Mouse (Mus musculus) intestine, embryonic 15.5 days (tissue): ENCODE measurements around the gene Gpx4. TPM values are rescaled to one million over a fixed set of nuclear protein-coding genes. Genes with fewer than 3 reads are reported as not detected.

Experiments
- ATAC-seq: fragments of 200-750 bp; cut with Nextera tagmentation; 2 replicates; pipeline ENCODE4 v1.8.0; 2017; ENCODE audit warnings: moderate TSS enrichment, moderate library complexity
- H3K27ac ChIP-seq: fragments of 300-500 bp; sonication (generic); 2 replicates; pipeline ENCODE4 v1.5.1; 2015; ENCODE audit warnings: mild to moderate bottlenecking, inconsistent platforms
- H3K27me3 ChIP-seq: fragments of 300-500 bp; sonication (generic); replicated peaks from 2 replicates; pipeline ENCODE4 v1.6.1; 2015; ENCODE audit warnings: inconsistent platforms
- H3K36me3 ChIP-seq: fragments of 300-500 bp; sonication (generic); 2 replicates; pipeline ENCODE4 v1.6.1; 2015; ENCODE audit warnings: inconsistent platforms
- H3K4me1 ChIP-seq: fragments of 300-500 bp; sonication (generic); replicated peaks from 2 replicates; pipeline ENCODE4 v1.6.1; 2015; ENCODE audit warnings: inconsistent platforms
- H3K4me2 ChIP-seq: fragments of 300-500 bp; sonication (generic); replicated peaks from 2 replicates; pipeline ENCODE4 v1.6.1; 2015; ENCODE audit warnings: mild to moderate bottlenecking, inconsistent platforms
- H3K4me3 ChIP-seq: fragments of 300-500 bp; sonication (generic); replicated peaks from 2 replicates; pipeline ENCODE4 v1.5.1; 2015; ENCODE audit warnings: inconsistent platforms
- H3K9ac ChIP-seq: fragments of 300-500 bp; sonication (generic); 2 replicates; pipeline ENCODE4 v1.6.1; 2015; ENCODE audit warnings: inconsistent platforms
- H3K9me3 ChIP-seq: fragments of 300-500 bp; sonication (generic); 2 replicates; pipeline ENCODE4 v1.6.1; 2016; ENCODE audit warnings: inconsistent platforms
- WGBS: fragments of 180-500 bp; shearing (Covaris S2); methylation state at CpG from one replicate; pipeline ENCODE4 v1.1.7; 2015; 5-methylcytosine and 5-hydroxymethylcytosine counted together
- polyA plus RNA-seq: library from polyadenylated mRNA; unstranded; fragments of >200 nt; fragmentation: Nextera tagmentation; extraction: Ambion mirVana; gene quantifications from 2 replicates; pipeline ENCODE4 v1.2.1, GENCODE M21; 2015

Gene Gpx4
- polyA plus RNA-seq, 1 experiment from 2014 or later = 712 TPM

- Histone ChIP-seq H3K9ac (no peak overlapping the region), H3K9me3 (no peaks in the 10 kb centered on the region), H3K36me3 (no peaks in the 10 kb centered on the region), H3K4me2 (no peak overlapping the region), H3K4me3 (peak overlapping the region; percentile 12; the same call in 1 of the 2 replicates), H3K27ac (no peak overlapping the region), H3K4me1 (peaks cover 18% of the 10 kb centered on the region), H3K27me3 (peaks cover 28% of the 10 kb centered on the region)
- ATAC-seq = no peak
- 84% methylated on average over 10 of the region's 10 CpGs for WGBS
Measured at GRCm38 (mm10) chr10:80016931-80017330, 30.0 kb upstream of the Gpx4 start.

DNA sequence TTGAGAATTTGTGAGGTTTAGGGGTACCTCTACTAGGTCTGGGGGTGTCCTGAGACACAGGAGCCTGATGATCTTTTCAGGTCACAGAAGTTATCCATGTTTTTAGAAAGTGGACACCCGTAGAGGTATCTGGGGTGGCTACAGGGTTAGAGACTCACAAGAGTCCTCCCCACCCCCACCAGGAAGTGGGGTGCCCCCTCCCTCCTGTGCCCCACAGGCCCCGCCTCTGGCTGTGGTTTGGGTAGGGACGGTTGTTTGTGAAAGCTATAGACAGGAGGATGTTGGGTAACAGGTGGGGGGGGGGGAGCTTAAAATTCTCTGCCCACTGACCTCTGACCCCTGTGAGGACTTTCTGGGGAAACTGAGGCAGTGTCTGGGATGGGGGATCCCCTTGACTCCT, 29.6 kb upstream of the Gpx4 start:
- Histone ChIP-seq H3K4me3 (no peak overlapping the region), H3K27me3 (peaks cover 28% of the 10 kb centered on the region), H3K27ac (no peak overlapping the region), H3K36me3 (no peaks in the 10 kb centered on the region), H3K4me1 (peaks cover 18% of the 10 kb centered on the region), H3K9ac (no peak overlapping the region), H3K9me3 (no peaks in the 10 kb centered on the region), H3K4me2 (no peak overlapping the region)
- 57% methylated on average over 3 of the region's 3 CpGs for WGBS
- ATAC-seq = no peak

GRCm38 (mm10) chr10:80017771-80018170, 29.2 kb upstream of the Gpx4 start:
- 0 out of 2 replicates have a peak overlapping the region, but pooled peaks have one; percentile 13 for H3K27ac ChIP-seq
- no peak overlapping the region for H3K4me3 ChIP-seq
- WGBS = 81% methylated on average over 14 of the region's 14 CpGs
- no peaks in the 10 kb centered on the region for H3K36me3 ChIP-seq
- peaks cover 18% of the 10 kb centered on the region for H3K4me1 ChIP-seq
- no peak overlapping the region for H3K9ac ChIP-seq
- ATAC-seq = no peak
- no peak overlapping the region; the same call in 1 of the 2 replicates for H3K4me2 ChIP-seq
- H3K27me3 ChIP-seq = peaks cover 27% of the 10 kb centered on the region
- H3K9me3 ChIP-seq = no peaks in the 10 kb centered on the region

DNA sequence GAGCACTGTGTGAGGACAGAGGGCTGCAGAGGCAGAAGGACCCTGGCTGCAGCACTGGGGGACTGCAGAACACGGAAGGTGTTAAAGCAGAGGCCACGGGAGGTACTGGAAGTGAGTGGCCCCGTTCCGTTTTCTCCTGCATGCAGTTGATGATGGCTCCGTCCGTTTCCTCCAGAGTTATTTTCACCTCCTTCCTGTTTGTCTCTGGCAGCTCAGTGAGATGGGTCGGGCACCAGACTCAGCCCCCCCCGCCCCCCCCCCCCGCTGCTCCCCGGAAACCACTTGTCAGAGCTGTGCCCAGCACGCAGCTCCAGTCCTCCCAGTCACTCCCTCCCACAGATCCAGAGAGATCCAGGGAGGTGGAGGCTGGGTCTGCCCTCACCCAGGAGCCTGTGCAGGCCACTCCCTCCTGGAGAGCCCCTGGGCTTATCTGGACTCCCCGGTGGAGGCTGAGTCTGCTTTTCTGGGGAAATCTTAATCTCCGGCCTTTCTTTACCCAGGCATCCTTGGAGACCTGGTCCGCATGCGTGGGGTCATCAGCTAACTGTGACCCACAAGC, 28.1 kb upstream of the Gpx4 start:
- H3K4me2 ChIP-seq = peak overlapping the region; percentile 53
- H3K4me1 ChIP-seq = peaks cover 18% of the 10 kb centered on the region
- H3K4me3 ChIP-seq = peak overlapping the region; percentile 12; the same call in 1 of the 2 replicates
- peak overlapping the region; percentile 36; the same call in 1 of the 2 replicates for H3K9ac ChIP-seq
- WGBS = 2% methylated on average over 15 of the region's 15 CpGs
- no peaks in the 10 kb centered on the region for H3K36me3 ChIP-seq
- H3K27me3 ChIP-seq = peaks cover 17% of the 10 kb centered on the region
- no peak overlapping the region for H3K27ac ChIP-seq
- H3K9me3 ChIP-seq = no peaks in the 10 kb centered on the region
- ATAC-seq = peak; percentile 78

DNA sequence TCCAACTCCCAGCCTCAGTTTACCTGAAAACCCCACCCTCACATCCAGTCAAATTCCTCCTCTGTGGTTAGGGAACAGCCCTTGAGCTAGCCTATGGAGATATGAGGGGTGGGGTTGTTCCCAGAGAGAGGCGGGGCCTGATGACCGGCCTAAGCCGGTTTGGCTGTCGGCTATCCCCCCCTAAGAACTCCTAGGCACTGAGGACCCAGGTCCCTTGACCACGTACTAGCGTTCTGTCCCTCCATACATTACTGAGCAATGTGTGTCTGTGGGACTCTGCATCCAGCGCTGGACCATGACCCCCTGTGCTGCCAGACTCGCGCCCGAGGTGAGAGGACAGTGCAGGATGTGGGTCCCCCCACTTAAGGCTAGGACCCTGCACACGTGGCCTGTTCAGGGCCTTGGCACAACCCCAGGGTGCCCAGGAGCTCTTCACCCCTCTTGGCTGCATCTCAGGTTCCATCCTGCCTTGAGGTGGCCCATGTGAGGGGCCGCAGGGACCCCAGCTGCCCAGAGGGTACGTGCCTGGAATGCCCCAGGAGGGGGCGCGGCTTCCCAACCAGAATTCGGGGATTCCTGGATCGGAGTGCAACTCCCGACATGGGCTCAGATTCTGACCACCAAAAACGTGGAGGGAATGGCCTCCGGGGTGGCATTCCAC, 27.4 kb upstream of the Gpx4 start:
- H3K4me2 ChIP-seq = peak overlapping the region; percentile 53
- peak overlapping the region; percentile 43 for H3K9ac ChIP-seq
- peak; percentile 60 for ATAC-seq
- peak overlapping the region; percentile 40; the same call in 1 of the 2 replicates for H3K27ac ChIP-seq
- peak overlapping the region; percentile 28 for H3K4me3 ChIP-seq
- H3K4me1 ChIP-seq = peaks cover 21% of the 10 kb centered on the region
- H3K27me3 ChIP-seq = peaks cover 9% of the 10 kb centered on the region
- H3K9me3 ChIP-seq = no peaks in the 10 kb centered on the region
- WGBS = 19% methylated on average over 20 of the region's 20 CpGs
- H3K36me3 ChIP-seq = no peaks in the 10 kb centered on the region

DNA sequence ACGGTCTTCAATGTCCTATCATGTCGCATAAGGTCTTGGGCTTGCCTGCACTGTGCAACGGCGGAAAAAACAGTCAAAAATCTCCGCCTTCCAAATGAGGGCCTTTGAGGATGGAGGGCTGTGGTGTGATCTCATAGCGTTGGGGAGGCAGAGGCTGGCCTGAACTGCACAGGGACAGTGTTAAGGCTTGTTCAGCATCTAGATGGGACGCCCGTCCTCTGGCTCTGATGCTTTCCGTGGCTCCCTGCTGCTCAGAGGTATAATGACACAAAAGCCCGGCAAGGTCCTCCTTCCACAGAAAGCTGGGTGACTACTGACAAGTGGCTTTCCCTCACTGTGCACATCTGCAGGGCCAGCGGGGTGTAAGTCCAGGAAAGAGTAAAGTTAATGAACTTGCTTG, 26.8 kb upstream of the Gpx4 start:
- peak overlapping the region; percentile 43 for H3K9ac ChIP-seq
- H3K36me3 ChIP-seq = no peaks in the 10 kb centered on the region
- H3K4me1 ChIP-seq = peaks cover 22% of the 10 kb centered on the region
- no peak for ATAC-seq
- no peaks in the 10 kb centered on the region for H3K9me3 ChIP-seq
- H3K27me3 ChIP-seq = 0 out of 2 replicates have a peak, but pooled peaks cover 4% of the 10 kb centered on the region
- 47% methylated on average over 11 of the region's 11 CpGs for WGBS
- H3K4me2 ChIP-seq = peak overlapping the region; percentile 53
- H3K27ac ChIP-seq = 0 out of 2 replicates have a peak overlapping the region, but pooled peaks have one; percentile 13
- H3K4me3 ChIP-seq = peak overlapping the region; percentile 28

GRCm38 (mm10) chr10:80020603-80021319, 26.2 kb upstream of the Gpx4 start:
- H3K9me3 ChIP-seq = no peaks in the 10 kb centered on the region
- H3K36me3 ChIP-seq = no peaks in the 10 kb centered on the region
- peaks cover 27% of the 10 kb centered on the region for H3K4me1 ChIP-seq
- H3K27me3 ChIP-seq = 0 out of 2 replicates have a peak, but pooled peaks cover under 1% of the 10 kb centered on the region
- 82% methylated on average over 18 of the region's 18 CpGs for WGBS
- no peak overlapping the region for H3K4me3 ChIP-seq
- H3K9ac ChIP-seq = peak overlapping the region; percentile 43
- H3K4me2 ChIP-seq = peak overlapping the region; percentile 53
- H3K27ac ChIP-seq = no peak overlapping the region
- ATAC-seq = no peak

GRCm38 (mm10) chr10:80021320-80021641, 25.7 kb upstream of the Gpx4 start:
- H3K4me2 ChIP-seq = no peak overlapping the region
- H3K27ac ChIP-seq = no peak overlapping the region
- H3K27me3 ChIP-seq = no peaks in the 10 kb centered on the region
- no peaks in the 10 kb centered on the region for H3K36me3 ChIP-seq
- H3K4me1 ChIP-seq = peaks cover 29% of the 10 kb centered on the region
- H3K9ac ChIP-seq = no peak overlapping the region
- WGBS = 77% methylated on average over 13 of the region's 13 CpGs
- ATAC-seq = no peak
- no peak overlapping the region for H3K4me3 ChIP-seq
- H3K9me3 ChIP-seq = no peaks in the 10 kb centered on the region

DNA sequence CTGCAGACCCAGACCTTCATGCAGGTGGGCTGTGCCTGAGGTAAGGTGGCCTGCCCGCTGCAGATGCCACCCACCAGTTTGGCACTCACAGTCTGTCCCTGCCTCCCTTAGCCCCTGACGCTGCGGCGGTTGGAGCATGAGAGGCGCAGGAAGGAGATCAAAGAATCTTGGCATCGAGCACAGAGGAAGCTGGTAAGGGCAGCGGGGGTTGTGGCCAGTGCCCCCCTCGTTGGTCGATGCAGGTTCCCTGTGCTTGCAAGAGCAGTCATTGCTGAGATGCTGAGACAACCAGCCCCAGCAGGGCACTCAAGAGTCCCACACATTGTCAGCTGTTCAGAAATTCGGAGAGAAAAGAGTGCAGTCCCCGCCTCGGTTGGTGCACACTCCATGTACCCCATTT, 24.8 kb upstream of the Gpx4 start:
- H3K27me3 ChIP-seq = no peaks in the 10 kb centered on the region
- H3K4me2 ChIP-seq = no peak overlapping the region
- ATAC-seq = no peak
- no peak overlapping the region for H3K27ac ChIP-seq
- WGBS = 91% methylated on average over 12 of the region's 12 CpGs
- H3K4me1 ChIP-seq = peaks cover 29% of the 10 kb centered on the region
- no peak overlapping the region for H3K9ac ChIP-seq
- H3K36me3 ChIP-seq = no peaks in the 10 kb centered on the region
- no peaks in the 10 kb centered on the region for H3K9me3 ChIP-seq
- no peak overlapping the region for H3K4me3 ChIP-seq

DNA sequence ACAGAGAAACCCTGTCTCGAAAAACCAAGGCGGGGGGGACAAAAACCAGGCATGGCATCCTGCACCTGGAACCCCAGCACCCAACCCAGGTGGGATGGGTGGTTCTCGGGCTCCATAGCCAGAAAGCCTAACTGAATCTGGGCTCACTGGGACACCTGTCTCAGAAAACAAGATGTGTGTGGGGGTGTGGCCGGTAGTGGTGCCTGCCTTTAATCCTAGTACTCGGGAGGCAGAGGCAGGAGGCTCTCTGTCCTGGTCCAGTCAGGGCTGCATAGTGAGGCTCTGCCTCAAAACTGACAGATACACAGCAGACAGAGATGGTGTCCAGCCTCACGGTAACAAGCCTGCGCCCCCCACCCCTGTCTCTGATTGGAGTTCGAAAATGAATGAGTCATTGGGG, 24.2 kb upstream of the Gpx4 start:
- peaks cover 29% of the 10 kb centered on the region for H3K4me1 ChIP-seq
- no peak overlapping the region for H3K4me3 ChIP-seq
- no peak overlapping the region for H3K9ac ChIP-seq
- no peak for ATAC-seq
- WGBS = 96% methylated on average over 8 of the region's 8 CpGs
- H3K36me3 ChIP-seq = no peaks in the 10 kb centered on the region
- no peaks in the 10 kb centered on the region for H3K27me3 ChIP-seq
- H3K9me3 ChIP-seq = no peaks in the 10 kb centered on the region
- H3K4me2 ChIP-seq = no peak overlapping the region
- H3K27ac ChIP-seq = no peak overlapping the region

GRCm38 (mm10) chr10:80023758-80024157, 23.2 kb upstream of the Gpx4 start:
- no peaks in the 10 kb centered on the region for H3K27me3 ChIP-seq
- H3K4me1 ChIP-seq = peaks cover 29% of the 10 kb centered on the region
- no peak overlapping the region for H3K9ac ChIP-seq
- ATAC-seq = no peak
- WGBS = 81% methylated on average over 5 of the region's 5 CpGs
- H3K4me2 ChIP-seq = no peak overlapping the region
- H3K9me3 ChIP-seq = no peaks in the 10 kb centered on the region
- no peak overlapping the region for H3K4me3 ChIP-seq
- no peaks in the 10 kb centered on the region for H3K36me3 ChIP-seq
- H3K27ac ChIP-seq = no peak overlapping the region

GRCm38 (mm10) chr10:80024229-80025043, 22.5 kb upstream of the Gpx4 start:
- 76% methylated on average over 15 of the region's 15 CpGs for WGBS
- Histone ChIP-seq H3K9me3 (no peaks in the 10 kb centered on the region), H3K4me1 (peaks cover 23% of the 10 kb centered on the region), H3K27me3 (no peaks in the 10 kb centered on the region), H3K4me2 (no peak overlapping the region), H3K4me3 (no peak overlapping the region), H3K36me3 (no peaks in the 10 kb centered on the region), H3K27ac (no peak overlapping the region), H3K9ac (no peak overlapping the region)
- ATAC-seq = no peak
